Mouse (Mus musculus) midbrain, embryonic 16.5 days (tissue): Measurements from ENCODE around the gene Etl4. TPM values are rescaled to one million over a fixed set of nuclear protein-coding genes. Genes with fewer than 3 reads are reported as not detected.

Experiments used
- ATAC-seq: fragments of 200-750 bp; cut with Nextera tagmentation; 2 replicates; pipeline ENCODE4 v1.8.0; 2017; ENCODE audit warnings: moderate TSS enrichment
- H3K27ac ChIP-seq: fragments of 300-500 bp; sonication (generic); 2 replicates; pipeline ENCODE4 v1.5.1; 2014; ENCODE audit warnings: mild to moderate bottlenecking, low read length, mixed read lengths
- H3K27me3 ChIP-seq: fragments of 300-500 bp; sonication (generic); 2 replicates; pipeline ENCODE4 v1.6.1; 2014; ENCODE audit warnings: low read depth, low read length, mixed read lengths; ENCODE audit not compliant: control insufficient read depth, insufficient read depth
- H3K36me3 ChIP-seq: fragments of 300-500 bp; sonication (generic); 2 replicates; pipeline ENCODE4 v1.6.1; 2014; ENCODE audit warnings: mild to moderate bottlenecking, low read length, moderate library complexity, mixed read lengths; ENCODE audit not compliant: control insufficient read depth, insufficient read depth
- H3K4me1 ChIP-seq: fragments of 300-500 bp; sonication (generic); 2 replicates; pipeline ENCODE4 v1.6.1; 2014; ENCODE audit warnings: mild to moderate bottlenecking, low read length, mixed read lengths; ENCODE audit not compliant: control insufficient read depth, insufficient read depth
- H3K4me2 ChIP-seq: fragments of 300-500 bp; sonication (generic); 2 replicates; pipeline ENCODE4 v1.6.1; 2014; ENCODE audit warnings: mild to moderate bottlenecking, low read length, mixed read lengths
- H3K4me3 ChIP-seq: fragments of 300-500 bp; sonication (generic); 2 replicates; pipeline ENCODE4 v1.5.1; 2014; ENCODE audit warnings: low read depth, mild to moderate bottlenecking, low read length, moderate library complexity, mixed read lengths
- H3K9ac ChIP-seq: fragments of 300-500 bp; sonication (generic); 2 replicates; pipeline ENCODE4 v1.6.1; 2014; ENCODE audit warnings: low read depth, low read length, mixed read lengths
- H3K9me3 ChIP-seq: fragments of 300-500 bp; sonication (generic); replicated peaks from 2 replicates; pipeline ENCODE4 v1.6.1; 2014; ENCODE audit warnings: mild to moderate bottlenecking, low read length, mixed read lengths; ENCODE audit not compliant: control insufficient read depth, poor library complexity, severe bottlenecking
- WGBS: fragments of 180-500 bp; shearing (Covaris S2); extraction: QIAGEN DNeasy Blood & Tissue Kit; methylation state at CpG from one replicate; pipeline ENCODE4 v1.1.7; 2014; 5-methylcytosine and 5-hydroxymethylcytosine counted together
- polyA plus RNA-seq: library from polyadenylated mRNA; unstranded; fragments of >200 nt; fragmentation: Nextera tagmentation; extraction: Ambion mirVana; gene quantifications from 2 replicates; pipeline ENCODE4 v1.2.1, GENCODE M21; 2015

Etl4 gene
- polyA plus RNA-seq, 1 experiment from 2014 or later = 4.9 TPM

DNA sequence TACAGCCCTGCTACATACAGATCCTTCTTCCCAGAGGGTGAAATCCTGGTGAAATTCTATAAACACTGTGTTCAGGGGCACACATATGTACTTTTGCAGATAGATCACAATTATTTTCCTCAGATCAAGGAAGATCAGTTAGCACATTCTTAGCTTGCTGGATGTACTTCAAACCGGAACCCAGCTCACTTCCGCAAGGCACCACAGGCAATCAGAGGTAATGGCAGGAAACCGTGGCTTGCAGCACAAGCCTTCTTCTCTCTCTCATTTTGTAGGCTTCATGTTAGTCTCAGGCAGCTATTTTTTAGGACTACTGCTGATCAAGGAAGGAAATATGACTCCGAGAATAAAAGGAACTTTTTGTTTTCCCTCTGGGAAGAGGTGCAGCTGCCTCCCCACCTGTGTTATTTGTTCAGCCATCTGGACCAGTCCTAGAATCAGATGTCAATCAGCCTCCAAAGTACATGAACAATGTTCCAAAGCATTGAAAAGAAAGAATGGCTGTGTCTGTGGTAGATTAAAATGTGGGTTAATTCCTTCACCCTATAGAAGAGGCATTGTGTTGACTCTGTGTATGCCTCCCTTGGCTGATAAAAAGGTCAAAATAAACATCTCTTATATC, 338.6 kb downstream of the Etl4 start:
- Histone ChIP-seq H3K9ac (no peak overlapping the region), H3K4me1 (no peaks in the 10 kb centered on the region), H3K4me3 (no peak overlapping the region), H3K27me3 (no peaks in the 10 kb centered on the region), H3K4me2 (no peak overlapping the region), H3K36me3 (no peaks in the 10 kb centered on the region), H3K9me3 (no peaks in the 10 kb centered on the region), H3K27ac (no peak overlapping the region)
- ATAC-seq = no peak
- 61% methylated on average over 4 of the region's 4 CpGs for WGBS

DNA sequence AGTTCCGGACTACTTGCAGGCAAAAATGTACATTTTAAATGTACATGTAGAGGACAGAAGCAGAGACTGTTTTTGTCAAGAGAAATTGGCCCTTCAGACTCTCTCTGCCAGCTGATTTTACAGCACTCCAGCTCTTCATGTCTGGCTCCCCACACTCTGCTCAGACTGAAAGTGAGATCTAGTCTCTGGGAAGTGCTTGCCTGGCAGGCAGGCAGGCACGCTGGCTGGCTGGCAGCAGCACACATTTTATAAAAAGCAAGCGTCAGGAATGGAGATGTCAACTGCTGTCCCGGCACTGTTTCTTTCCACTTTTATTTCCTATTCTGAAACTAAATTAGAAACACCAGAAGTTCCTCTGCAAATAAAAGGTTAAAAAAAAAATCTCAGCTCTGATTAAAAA, 339.8 kb downstream of the Etl4 start:
- WGBS = 53% methylated on average over 4 of the region's 4 CpGs
- Histone ChIP-seq H3K9ac (no peak overlapping the region), H3K9me3 (no peaks in the 10 kb centered on the region), H3K27me3 (no peaks in the 10 kb centered on the region), H3K36me3 (no peaks in the 10 kb centered on the region), H3K27ac (no peak overlapping the region), H3K4me3 (no peak overlapping the region), H3K4me1 (no peaks in the 10 kb centered on the region), H3K4me2 (no peak overlapping the region)
- 0 out of 2 replicates have a peak, but pooled peaks have one; percentile 68 for ATAC-seq

DNA sequence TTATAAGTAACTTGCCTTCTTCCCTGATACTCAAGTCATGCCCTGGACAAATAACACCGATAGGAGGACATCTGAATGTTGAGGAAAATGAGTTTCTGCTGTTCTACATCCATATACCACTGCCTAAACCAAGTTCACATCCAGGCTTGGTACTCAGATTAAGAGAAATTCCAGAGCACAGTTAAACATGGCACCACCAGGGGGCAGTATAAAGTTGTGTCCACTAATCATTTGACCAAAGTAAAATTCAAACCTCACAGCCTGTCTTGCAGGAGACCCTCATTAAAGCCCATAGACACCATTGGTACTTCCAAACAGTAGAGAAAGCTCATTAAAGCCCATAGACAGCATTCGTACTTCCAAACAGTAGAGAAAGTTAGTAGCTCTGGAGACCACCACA, 366.5 kb downstream of the Etl4 start:
- Histone ChIP-seq H3K9ac (no peak overlapping the region), H3K27me3 (no peaks in the 10 kb centered on the region), H3K36me3 (no peaks in the 10 kb centered on the region), H3K4me2 (no peak overlapping the region), H3K9me3 (no peaks in the 10 kb centered on the region), H3K27ac (no peak overlapping the region), H3K4me1 (no peaks in the 10 kb centered on the region), H3K4me3 (no peak overlapping the region)
- ATAC-seq = no peak
- 45% methylated on average over 2 of the region's 2 CpGs for WGBS

DNA sequence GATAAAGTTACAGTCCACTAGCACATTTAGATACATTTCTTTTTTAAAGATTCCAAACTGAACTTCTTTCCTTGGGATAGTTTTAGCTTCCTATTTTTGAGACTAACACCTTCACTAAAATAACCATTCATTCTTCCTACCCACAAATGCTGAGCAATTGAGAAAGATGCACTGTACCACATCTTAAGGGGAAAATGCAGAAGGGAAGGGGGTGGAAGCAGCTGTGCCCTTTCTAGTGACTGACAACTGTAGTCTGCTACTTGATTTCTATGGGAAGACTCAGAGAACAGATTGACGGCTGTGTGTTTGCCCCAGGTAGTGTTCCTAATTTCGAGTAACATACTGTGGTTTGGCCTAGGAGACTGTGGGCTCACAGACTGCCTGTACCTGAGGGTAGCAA, 372.3 kb downstream of the Etl4 start:
- Histone ChIP-seq H3K9me3 (no peaks in the 10 kb centered on the region), H3K4me1 (no peaks in the 10 kb centered on the region), H3K4me2 (no peak overlapping the region), H3K36me3 (no peaks in the 10 kb centered on the region), H3K27me3 (no peaks in the 10 kb centered on the region), H3K27ac (no peak overlapping the region), H3K9ac (no peak overlapping the region), H3K4me3 (no peak overlapping the region)
- WGBS = 79% methylated on average over 2 of the region's 2 CpGs
- ATAC-seq = no peak

DNA sequence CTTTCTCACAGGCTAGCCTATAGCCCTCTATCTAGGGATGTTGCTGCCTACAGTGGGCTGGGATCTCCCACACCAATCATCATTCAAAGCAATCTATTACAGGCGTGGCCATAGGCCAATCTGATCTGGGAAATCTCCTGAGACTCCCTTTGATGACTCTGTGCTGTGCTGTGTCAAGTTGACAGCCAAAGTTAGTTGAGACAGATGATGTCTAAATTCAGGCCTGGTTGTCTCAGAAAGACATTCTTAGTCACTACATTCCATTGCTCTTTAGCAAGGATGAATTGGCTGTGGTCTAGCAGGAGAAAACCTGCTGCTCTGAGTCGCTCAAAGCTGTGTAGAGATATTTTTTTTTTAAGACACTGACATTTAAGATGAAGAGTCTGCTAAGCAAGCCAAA, 374.8 kb downstream of the Etl4 start:
- H3K9ac ChIP-seq = no peak overlapping the region
- 64% methylated on average over 2 of the region's 2 CpGs for WGBS
- H3K36me3 ChIP-seq = no peaks in the 10 kb centered on the region
- H3K4me1 ChIP-seq = no peaks in the 10 kb centered on the region
- H3K9me3 ChIP-seq = no peaks in the 10 kb centered on the region
- H3K4me2 ChIP-seq = no peak overlapping the region
- H3K27ac ChIP-seq = no peak overlapping the region
- no peak overlapping the region for H3K4me3 ChIP-seq
- ATAC-seq = no peak
- no peaks in the 10 kb centered on the region for H3K27me3 ChIP-seq

DNA sequence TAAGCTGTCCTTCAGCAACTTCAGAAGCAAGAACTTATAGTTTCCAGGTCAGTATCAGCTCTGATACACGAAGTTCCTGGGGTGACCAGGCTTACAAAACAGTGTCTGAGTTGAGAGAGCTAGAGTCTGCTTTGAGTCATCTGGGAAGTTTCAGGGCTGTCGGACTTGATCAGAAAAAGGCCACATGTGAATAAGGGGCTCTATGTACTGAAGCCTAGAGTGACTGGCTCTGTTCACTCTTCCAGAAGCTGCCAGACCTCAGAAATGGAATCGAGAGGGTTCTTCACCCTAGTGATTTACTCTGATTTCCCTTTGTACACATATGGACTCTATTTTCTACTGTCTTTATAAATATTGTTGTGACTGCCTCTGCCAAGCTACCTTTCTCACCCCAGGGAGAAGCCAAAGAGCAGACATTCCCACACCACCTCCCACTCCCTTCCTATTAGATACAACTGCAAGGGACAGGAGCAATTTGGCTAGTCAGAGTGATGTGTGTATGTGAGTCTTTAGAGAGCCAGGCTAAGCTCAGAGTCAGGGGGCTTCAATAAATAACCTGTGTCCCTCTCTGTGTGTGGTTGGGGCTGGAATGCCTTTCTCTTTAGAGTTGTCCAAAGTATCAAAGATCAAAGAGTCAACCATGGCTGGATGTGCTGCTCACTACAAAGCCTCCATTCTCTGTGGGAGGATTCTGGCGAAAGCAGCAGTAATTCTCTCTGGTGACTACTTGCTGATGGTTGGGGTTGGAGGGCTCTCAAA, 381.6 kb downstream of the Etl4 start:
- H3K4me3 ChIP-seq = no peak overlapping the region
- H3K36me3 ChIP-seq = no peaks in the 10 kb centered on the region
- H3K4me2 ChIP-seq = no peak overlapping the region
- H3K27me3 ChIP-seq = no peaks in the 10 kb centered on the region
- H3K9me3 ChIP-seq = no peaks in the 10 kb centered on the region
- H3K9ac ChIP-seq = no peak overlapping the region
- 62% methylated on average over 4 of the region's 4 CpGs for WGBS
- no peak overlapping the region for H3K27ac ChIP-seq
- no peak for ATAC-seq
- H3K4me1 ChIP-seq = no peaks in the 10 kb centered on the region

DNA sequence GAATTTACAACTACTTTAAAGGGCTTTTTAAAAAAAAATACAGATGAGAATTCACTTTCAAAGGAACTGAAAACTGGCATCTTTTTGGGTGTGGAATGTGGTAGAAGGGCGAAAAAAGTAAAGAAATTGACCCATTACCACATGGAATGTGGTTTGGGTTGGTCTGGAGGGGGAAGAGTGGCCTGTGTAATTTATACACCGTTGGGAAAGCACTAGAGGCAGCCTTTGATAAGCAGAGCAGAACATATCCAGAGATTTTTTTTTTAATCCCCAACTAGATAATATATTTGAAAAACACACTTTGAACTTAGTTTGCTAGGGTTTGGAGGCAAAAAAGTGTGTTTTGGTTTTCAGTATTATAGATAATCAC, 382.1 kb downstream of the Etl4 start:
- no peaks in the 10 kb centered on the region for H3K27me3 ChIP-seq
- no peaks in the 10 kb centered on the region for H3K36me3 ChIP-seq
- H3K27ac ChIP-seq = no peak overlapping the region
- no peak for ATAC-seq
- no peaks in the 10 kb centered on the region for H3K9me3 ChIP-seq
- no peak overlapping the region for H3K9ac ChIP-seq
- no peak overlapping the region for H3K4me2 ChIP-seq
- WGBS = 43% methylated on average over 2 of the region's 2 CpGs
- no peak overlapping the region for H3K4me3 ChIP-seq
- no peaks in the 10 kb centered on the region for H3K4me1 ChIP-seq

DNA sequence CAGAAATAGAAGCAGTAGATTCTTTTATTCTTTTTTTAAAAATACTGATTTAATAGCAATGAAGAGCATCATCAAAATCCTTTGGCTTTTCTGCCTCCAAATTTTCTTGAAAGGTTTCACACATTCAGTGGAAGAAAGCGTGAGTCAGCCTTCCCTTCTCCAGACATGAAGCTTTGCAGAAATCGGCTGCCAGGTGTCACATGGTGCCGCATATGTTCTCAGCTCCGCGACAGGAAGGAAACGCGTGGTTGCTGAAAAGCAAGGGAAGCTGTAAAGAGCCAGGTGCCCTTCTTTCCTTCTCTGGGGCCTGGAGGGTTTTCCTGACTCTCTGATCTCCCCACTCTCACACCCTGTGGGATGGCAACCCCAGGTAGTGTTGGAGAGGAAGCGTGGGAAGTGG, 383.8 kb downstream of the Etl4 start:
- Histone ChIP-seq H3K4me2 (no peak overlapping the region), H3K4me1 (no peaks in the 10 kb centered on the region), H3K4me3 (no peak overlapping the region), H3K36me3 (no peaks in the 10 kb centered on the region), H3K9ac (no peak overlapping the region), H3K9me3 (no peaks in the 10 kb centered on the region), H3K27me3 (no peaks in the 10 kb centered on the region), H3K27ac (no peak overlapping the region)
- 86% methylated on average over 8 of the region's 8 CpGs for WGBS
- ATAC-seq = no peak

DNA sequence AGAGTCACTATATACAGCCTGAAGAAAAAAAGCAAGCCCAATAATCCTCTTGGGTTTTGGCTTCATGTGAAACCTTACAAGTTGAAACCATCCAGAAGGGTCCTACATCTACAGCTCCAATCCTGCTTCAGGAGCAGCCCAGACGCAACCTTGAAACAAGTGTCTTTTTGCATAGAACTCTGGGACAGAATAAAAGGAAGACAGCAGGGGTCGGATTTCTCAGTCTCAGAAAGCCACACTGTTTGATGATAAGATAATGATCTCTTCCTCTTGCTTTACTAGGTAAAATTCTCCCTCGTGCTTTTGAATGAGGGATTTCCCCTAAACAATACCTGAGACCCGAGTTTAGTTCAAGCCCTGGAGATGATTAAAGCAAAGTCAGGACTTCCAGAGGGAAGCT, 385.0 kb downstream of the Etl4 start:
- H3K27ac ChIP-seq = no peak overlapping the region
- no peak overlapping the region for H3K4me3 ChIP-seq
- WGBS = 8% methylated on average over 4 of the region's 4 CpGs
- no peaks in the 10 kb centered on the region for H3K36me3 ChIP-seq
- no peaks in the 10 kb centered on the region for H3K4me1 ChIP-seq
- H3K9ac ChIP-seq = no peak overlapping the region
- H3K4me2 ChIP-seq = no peak overlapping the region
- no peaks in the 10 kb centered on the region for H3K27me3 ChIP-seq
- no peaks in the 10 kb centered on the region for H3K9me3 ChIP-seq
- no peak for ATAC-seq
